Mouse (Mus musculus) erythroblast, embryonic 14.5 days (primary cell): Measurements from ENCODE around the gene Als2cr12. TPM values are rescaled to one million over a fixed set of nuclear protein-coding genes. Genes with fewer than 3 reads are reported as not detected.

ENCODE experiments used
- H3K27me3 ChIP-seq: 2 replicates; pipeline ENCODE4 v1.6.1; 2012; ENCODE audit warnings: inconsistent platforms; ENCODE audit not compliant: control insufficient read depth
- H3K36me3 ChIP-seq: 2 replicates; pipeline ENCODE4 v1.6.1; 2012; ENCODE audit warnings: mild to moderate bottlenecking, inconsistent platforms; ENCODE audit not compliant: control insufficient read depth
- H3K4me1 ChIP-seq: 2 replicates; pipeline ENCODE4 v1.6.1; 2012; ENCODE audit warnings: inconsistent platforms; ENCODE audit not compliant: control insufficient read depth
- H3K4me3 ChIP-seq: replicated peaks from 2 replicates; pipeline ENCODE3; 2012; ENCODE audit warnings: moderate library complexity, mild to moderate bottlenecking, inconsistent platforms
- H3K9me3 ChIP-seq: 2 replicates; pipeline ENCODE4 v1.6.1; 2012; ENCODE audit warnings: low read length, inconsistent platforms, mixed read lengths; ENCODE audit not compliant: control insufficient read depth
- GATA1 ChIP-seq: IDR thresholded peaks from 2 replicates; pipeline ENCODE4 v1.6.1; 2012; ENCODE audit warnings: low read length, inconsistent platforms, mixed read lengths
- TAL1 ChIP-seq: IDR thresholded peaks from 3 replicates; pipeline ENCODE4 v1.6.1; 2012; ENCODE audit warnings: low read length, inconsistent platforms, mixed read lengths
- polyA plus RNA-seq: library from polyadenylated mRNA; stranded (reverse); fragments of >175 nt; gene quantifications from 2 replicates; pipeline ENCODE4 v1.2.3, GENCODE M21; 2012

Gene Als2cr12
- polyA plus RNA-seq, 1 experiment: not detected

- Histone ChIP-seq H3K27me3 (no peaks in the 10 kb centered on the region), H3K9me3 (no peaks in the 10 kb centered on the region), H3K36me3 (peaks cover 27% of the 10 kb centered on the region), H3K4me3 (no peak overlapping the region), H3K4me1 (peaks cover 2% of the 10 kb centered on the region)
- TF ChIP-seq TAL1 (no peak), GATA1 (no peak)
Measured at GRCm38 (mm10) chr1:58727747-58728589, 32.2 kb upstream of the Als2cr12 start.

GRCm38 (mm10) chr1:58727019-58727746 is 31.4 kb upstream of the Als2cr12 start:
- no peak for TF ChIP-seq TAL1
- TF ChIP-seq GATA1: no peak
- Histone ChIP-seq H3K27me3 (no peaks in the 10 kb centered on the region), H3K4me3 (no peak overlapping the region), H3K36me3 (peaks cover 27% of the 10 kb centered on the region), H3K4me1 (peaks cover 2% of the 10 kb centered on the region), H3K9me3 (no peaks in the 10 kb centered on the region)

GRCm38 (mm10) chr1:58725767-58726166 is 30.0 kb upstream of the Als2cr12 start:
- TF ChIP-seq GATA1 (no peak), TAL1 (no peak)
- no peaks in the 10 kb centered on the region for H3K27me3 ChIP-seq
- H3K4me1 ChIP-seq: peaks cover 2% of the 10 kb centered on the region
- peaks cover 18% of the 10 kb centered on the region for H3K36me3 ChIP-seq
- H3K4me3 ChIP-seq: no peak overlapping the region
- H3K9me3 ChIP-seq: no peaks in the 10 kb centered on the region

GRCm38 (mm10) chr1:58725095-58725494 is 29.3 kb upstream of the Als2cr12 start:
- peaks cover 3% of the 10 kb centered on the region for H3K4me1 ChIP-seq
- no peaks in the 10 kb centered on the region for H3K9me3 ChIP-seq
- H3K4me3 ChIP-seq: no peak overlapping the region
- no peaks in the 10 kb centered on the region for H3K27me3 ChIP-seq
- H3K36me3 ChIP-seq: peaks cover 16% of the 10 kb centered on the region
- TF ChIP-seq GATA1: no peak
- TF ChIP-seq TAL1: no peak

- H3K9me3 ChIP-seq: no peaks in the 10 kb centered on the region
- peaks cover 19% of the 10 kb centered on the region for H3K36me3 ChIP-seq
- H3K4me3 ChIP-seq: no peak overlapping the region
- H3K4me1 ChIP-seq: peaks cover 3% of the 10 kb centered on the region
- no peaks in the 10 kb centered on the region for H3K27me3 ChIP-seq
- TF ChIP-seq GATA1: no peak
Measured at GRCm38 (mm10) chr1:58724533-58724932, 28.7 kb upstream of the Als2cr12 start.

GRCm38 (mm10) chr1:58723809-58724405 is 28.1 kb upstream of the Als2cr12 start:
- no peak for TF ChIP-seq GATA1
- no peak for TF ChIP-seq TAL1

GRCm38 (mm10) chr1:58723062-58723808 is 27.4 kb upstream of the Als2cr12 start:
- Histone ChIP-seq H3K4me3 (no peak overlapping the region), H3K36me3 (peaks cover 14% of the 10 kb centered on the region), H3K27me3 (no peaks in the 10 kb centered on the region), H3K4me1 (peaks cover 3% of the 10 kb centered on the region), H3K9me3 (no peaks in the 10 kb centered on the region)
- TF ChIP-seq TAL1: no peak
- TF ChIP-seq GATA1: no peak

More at GRCm38 (mm10) chr1:58723809-58724405, 28.1 kb upstream of the Als2cr12 start:
- Histone ChIP-seq H3K36me3 (peaks cover 14% of the 10 kb centered on the region), H3K27me3 (no peaks in the 10 kb centered on the region), H3K4me1 (peaks cover 3% of the 10 kb centered on the region), H3K4me3 (no peak overlapping the region), H3K9me3 (no peaks in the 10 kb centered on the region)

GRCm38 (mm10) chr1:58722115-58722938 is 26.5 kb upstream of the Als2cr12 start:
- H3K36me3 ChIP-seq: peaks cover 13% of the 10 kb centered on the region
- no peaks in the 10 kb centered on the region for H3K9me3 ChIP-seq
- no peak for TF ChIP-seq GATA1
- TF ChIP-seq TAL1: no peak
- H3K4me3 ChIP-seq: no peak overlapping the region
- H3K27me3 ChIP-seq: no peaks in the 10 kb centered on the region
- H3K4me1 ChIP-seq: peaks cover 3% of the 10 kb centered on the region
